Mouse (Mus musculus): ENCODE measurements at regions not wholly inside any gene's neighbourhood (a gene's known extent, or its start where the extent isn't known, plus 50 kb on each side); places are given as distances from the start of the nearest gene placed in this dataset.
"Not testable (repeated sequence)": the region's sequence is repeated elsewhere in the genome, so short reads cannot be mapped to it uniquely, and the experiment has no call there.

GRCm38 (mm10) chr12:17852138-17852537, 161.5 kb downstream of the Hpcal1 start:
- not testable (repeated sequence) for H3K9me3 ChIP-seq (replicated peaks; ENCODE audit: insufficient read depth, low read length); H3K9ac ChIP-seq (ENCODE audit: control insufficient read depth, low read depth, low read length, poor library complexity, severe bottlenecking); H3K27ac ChIP-seq (ENCODE audit: control insufficient read depth, low read depth, low read length); H3K27me3 ChIP-seq (ENCODE audit: control insufficient read depth in 1 of 2, insufficient read depth in 2 of 2, low read length in 2 of 2); H3K4me3 ChIP-seq (ENCODE audit: control insufficient read depth in 1 of 2, insufficient read depth in 1 of 2, low read depth in 2 of 2, low read length in 2 of 2); H3K4me1 ChIP-seq (ENCODE audit: control insufficient read depth in 1 of 2, insufficient read depth in 2 of 2, low read length in 2 of 2); H3K79me2 ChIP-seq (ENCODE audit: control insufficient read depth, insufficient read depth, low read length, poor library complexity); H3K36me3 ChIP-seq (ENCODE audit: control insufficient read depth in 1 of 2, insufficient read depth in 2 of 2, low read length in 2 of 2)
- TF ChIP-seq CTCF (IDR thresholded peaks at IDR 0.05 in 2 of 3, conservative IDR thresholded peaks at IDR 0.05 in 1 of 3; ENCODE audit: control insufficient read depth in 1 of 3, insufficient read depth in 1 of 3, low read depth in 2 of 3, low read length in 3 of 3, poor library complexity in 1 of 3, severe bottlenecking in 1 of 3) (peak; percentile 40 to 46 (median 45)), RAD21 (IDR thresholded peaks at IDR 0.05; ENCODE audit: low read depth, low read length) (peak; percentile 43), SMC3 (IDR thresholded peaks at IDR 0.05; ENCODE audit: low read depth, low read length) (peak; percentile 26; the same call in 1 of the 2 replicates)
- DNase-seq (ENCODE audit: low read depth, low spot score), result peak; percentile 16

DNA sequence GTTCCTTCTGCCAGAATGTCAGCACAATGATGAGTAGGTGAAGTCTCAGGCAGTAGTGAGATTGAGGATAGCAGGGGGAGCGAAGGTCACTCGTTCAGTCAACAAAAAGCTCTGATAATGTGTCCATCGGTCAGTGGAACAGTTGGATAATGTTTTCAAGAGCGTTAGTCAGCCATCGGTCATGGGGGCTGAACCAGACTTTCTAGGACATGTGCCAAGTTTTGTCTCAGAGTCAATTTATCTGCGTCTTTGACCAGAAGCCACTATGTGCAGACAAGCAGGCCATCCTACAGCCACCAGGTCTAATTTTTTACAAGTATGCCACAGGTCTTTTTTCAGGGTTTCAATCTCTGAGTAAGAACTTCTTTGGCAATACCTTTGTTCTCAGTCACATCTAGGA, 181.8 kb downstream of the Hpcal1 start:
- H3K79me2 ChIP-seq (ENCODE audit: control insufficient read depth, insufficient read depth, low read length, poor library complexity); H3K9me3 ChIP-seq (replicated peaks; ENCODE audit: insufficient read depth, low read length); H3K27me3 ChIP-seq (ENCODE audit: control insufficient read depth in 1 of 2, insufficient read depth in 2 of 2, low read length in 2 of 2); H3K27ac ChIP-seq (ENCODE audit: control insufficient read depth, low read depth, low read length); H3K4me1 ChIP-seq (ENCODE audit: control insufficient read depth in 1 of 2, insufficient read depth in 2 of 2, low read length in 2 of 2); H3K36me3 ChIP-seq (ENCODE audit: control insufficient read depth in 1 of 2, insufficient read depth in 2 of 2, low read length in 2 of 2); DNase-seq (ENCODE audit: low read depth, low spot score); H3K9ac ChIP-seq (ENCODE audit: control insufficient read depth, low read depth, low read length, poor library complexity, severe bottlenecking); H3K4me3 ChIP-seq (ENCODE audit: control insufficient read depth in 1 of 2, insufficient read depth in 1 of 2, low read depth in 2 of 2, low read length in 2 of 2): not testable (repeated sequence)

DNA sequence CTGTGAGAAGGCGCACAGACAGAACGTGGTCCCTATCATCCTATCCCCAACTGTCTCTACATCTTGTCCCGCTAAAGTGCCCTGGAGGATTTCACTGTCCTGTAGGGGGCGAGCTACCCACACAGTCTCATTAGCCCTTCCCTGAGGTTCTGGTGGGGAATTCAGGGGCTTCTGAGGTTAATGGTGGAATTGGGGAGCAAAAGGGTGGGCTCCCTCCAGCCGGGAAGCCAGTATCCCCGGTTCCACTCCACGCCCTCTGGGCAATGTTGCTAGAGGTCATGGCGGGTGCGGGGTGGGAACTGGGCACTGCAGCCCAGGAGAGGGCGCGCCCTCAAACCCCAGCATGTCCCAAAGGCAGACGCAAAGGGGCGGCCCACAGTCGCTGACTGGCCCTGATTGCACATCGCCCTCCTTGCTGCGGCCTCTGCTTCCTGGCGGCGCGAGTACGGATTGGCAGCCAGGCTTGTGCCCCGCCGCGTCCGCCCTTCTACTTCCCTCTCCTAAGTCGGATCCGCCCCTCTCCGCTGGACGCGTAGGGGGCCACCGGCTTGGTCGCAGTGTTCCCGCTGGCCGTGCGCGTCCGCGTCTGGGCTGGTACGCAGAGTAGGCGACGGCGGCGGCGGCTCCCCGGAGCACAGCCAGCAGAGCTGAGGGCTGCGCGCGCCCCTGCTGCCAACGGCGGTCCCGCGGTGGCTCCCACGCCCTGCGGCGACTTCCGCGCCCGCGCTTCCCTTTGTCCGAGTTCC, 190.9 kb downstream of the Hpcal1 start:
- DNase-seq (ENCODE audit: low read depth, low spot score), result no peak
- Histone ChIP-seq H3K4me3 (ENCODE audit: control insufficient read depth in 1 of 2, insufficient read depth in 1 of 2, low read depth in 2 of 2, low read length in 2 of 2) (no peak overlapping the region), H3K27ac (ENCODE audit: control insufficient read depth, low read depth, low read length) (no peak overlapping the region)

DNA sequence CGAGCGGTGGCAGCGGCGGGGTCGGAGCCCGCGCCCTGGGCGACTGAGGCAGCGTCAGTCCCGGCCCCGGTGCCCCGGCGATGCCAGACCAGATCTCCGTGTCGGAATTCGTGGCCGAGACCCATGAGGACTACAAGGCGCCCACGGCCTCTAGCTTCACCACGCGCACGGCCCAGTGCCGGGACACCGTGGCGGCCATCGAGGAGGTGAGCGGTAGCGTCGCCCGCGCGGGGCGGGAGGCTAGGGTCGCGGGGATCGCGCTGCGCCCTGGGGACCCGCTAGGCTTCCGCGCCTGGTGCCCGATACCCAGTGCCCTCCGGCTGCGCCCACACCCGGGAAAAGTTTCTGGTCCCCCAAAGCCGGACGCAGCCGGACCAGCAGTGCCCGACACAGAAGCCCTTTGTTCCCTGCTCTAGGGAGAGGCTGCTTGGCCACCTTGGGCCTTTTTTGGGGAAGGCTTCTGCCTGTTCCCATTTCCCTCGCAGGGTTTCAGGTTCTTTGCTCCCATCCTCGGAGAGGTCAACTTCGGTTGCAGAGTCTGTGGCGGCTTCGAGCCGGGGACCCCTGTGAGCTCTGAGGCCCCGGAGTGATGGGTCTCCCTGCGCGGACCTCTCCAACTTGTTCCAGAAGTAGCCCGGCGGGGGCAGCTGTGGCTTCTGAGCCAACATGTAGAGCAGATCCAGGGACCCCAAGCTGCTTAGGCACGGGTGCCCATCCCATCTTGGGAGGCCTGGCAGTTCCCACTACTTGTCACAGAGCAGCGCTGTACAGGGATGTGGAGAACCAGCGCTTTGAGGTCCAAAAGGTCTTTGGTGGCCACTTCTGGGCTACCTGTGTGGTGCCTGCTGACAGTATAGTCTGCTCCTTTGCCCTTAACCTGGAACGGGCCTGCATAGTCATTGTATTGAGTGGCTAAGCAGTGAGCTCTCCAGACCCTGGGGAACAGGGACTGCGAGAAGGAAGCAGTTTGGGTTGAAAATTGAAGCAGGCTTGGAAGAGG, 191.8 kb downstream of the Hpcal1 start:
- H3K27me3 ChIP-seq (ENCODE audit: control insufficient read depth in 1 of 2, insufficient read depth in 2 of 2, low read length in 2 of 2); H3K9me3 ChIP-seq (replicated peaks; ENCODE audit: insufficient read depth, low read length); H3K27ac ChIP-seq (ENCODE audit: control insufficient read depth, low read depth, low read length); H3K79me2 ChIP-seq (ENCODE audit: control insufficient read depth, insufficient read depth, low read length, poor library complexity); H3K9ac ChIP-seq (ENCODE audit: control insufficient read depth, low read depth, low read length, poor library complexity, severe bottlenecking); H3K4me1 ChIP-seq (ENCODE audit: control insufficient read depth in 1 of 2, insufficient read depth in 2 of 2, low read length in 2 of 2); H3K36me3 ChIP-seq (ENCODE audit: control insufficient read depth in 1 of 2, insufficient read depth in 2 of 2, low read length in 2 of 2); H3K4me3 ChIP-seq (ENCODE audit: control insufficient read depth in 1 of 2, insufficient read depth in 1 of 2, low read depth in 2 of 2, low read length in 2 of 2); DNase-seq (ENCODE audit: low read depth, low spot score): not testable (repeated sequence)

More for the DNA sequence above, 190.9 kb downstream of the Hpcal1 start:
- H3K27me3 ChIP-seq (ENCODE audit: control insufficient read depth in 1 of 2, insufficient read depth in 2 of 2, low read length in 2 of 2), result no peaks in the 10 kb centered on the region
- TF ChIP-seq SMC3 (IDR thresholded peaks at IDR 0.05; ENCODE audit: low read depth, low read length) (no peak), CTCF (IDR thresholded peaks at IDR 0.05 in 2 of 3, conservative IDR thresholded peaks at IDR 0.05 in 1 of 3; ENCODE audit: control insufficient read depth in 1 of 3, insufficient read depth in 1 of 3, low read depth in 2 of 3, low read length in 3 of 3, poor library complexity in 1 of 3, severe bottlenecking in 1 of 3) (no peak), CHD2 (IDR thresholded peaks at IDR 0.05; ENCODE audit: low read length) (no peak), POLR2A (IDR thresholded peaks at IDR 0.05; ENCODE audit: control insufficient read depth in 1 of 2, insufficient read depth in 1 of 2, low read depth in 1 of 2, low read length in 2 of 2, poor library complexity in 1 of 2) (no peak), MAZ (IDR thresholded peaks at IDR 0.05; ENCODE audit: low read depth, low read length) (no peak), ZNF384 (IDR thresholded peaks at IDR 0.05; ENCODE audit: low read depth, low read length) (no peak), GABPA (IDR thresholded peaks at IDR 0.05; ENCODE audit: low read depth, low read length) (no peak), BHLHE40 (IDR thresholded peaks at IDR 0.05; ENCODE audit: borderline replicate concordance, low read depth, low read length) (no peak), RCOR1 (IDR thresholded peaks at IDR 0.05; ENCODE audit: low read depth, low read length) (no peak), CHD1 (IDR thresholded peaks at IDR 0.05; ENCODE audit: low read depth, low read length) (no peak), MAX (IDR thresholded peaks at IDR 0.05; ENCODE audit: low read length) (no peak), ZC3H11A (IDR thresholded peaks at IDR 0.05; ENCODE audit: low read depth, low read length) (no peak), RAD21 (IDR thresholded peaks at IDR 0.05; ENCODE audit: low read depth, low read length) (no peak), ZMIZ1 (IDR thresholded peaks at IDR 0.05; ENCODE audit: low read depth, low read length) (no peak), POLR2AphosphoS2 (IDR thresholded peaks at IDR 0.05; ENCODE audit: low read length) (no peak), NELFE (IDR thresholded peaks at IDR 0.05; ENCODE audit: low read depth, low read length) (no peak), POLR2AphosphoS5 (IDR thresholded peaks at IDR 0.05; ENCODE audit: borderline replicate concordance, low read depth, low read length) (no peak), MXI1 (IDR thresholded peaks at IDR 0.05; ENCODE audit: low read depth, low read length) (no peak), MYB (IDR thresholded peaks at IDR 0.05; ENCODE audit: low read depth, low read length) (no peak), MYC (IDR thresholded peaks at IDR 0.05; ENCODE audit: low read depth, low read length) (no peak)
- H3K9me3 ChIP-seq (replicated peaks; ENCODE audit: insufficient read depth, low read length), result no peaks in the 10 kb centered on the region
- H3K79me2 ChIP-seq (ENCODE audit: control insufficient read depth, insufficient read depth, low read length, poor library complexity), result no peaks in the 10 kb centered on the region
- no peak overlapping the region for H3K9ac ChIP-seq (ENCODE audit: control insufficient read depth, low read depth, low read length, poor library complexity, severe bottlenecking)
- no peaks in the 10 kb centered on the region for H3K4me1 ChIP-seq (ENCODE audit: control insufficient read depth in 1 of 2, insufficient read depth in 2 of 2, low read length in 2 of 2)
- H3K36me3 ChIP-seq (ENCODE audit: control insufficient read depth in 1 of 2, insufficient read depth in 2 of 2, low read length in 2 of 2), result no peaks in the 10 kb centered on the region

Data from MEL (cell line).